Mouse (Mus musculus): ENCODE data around the gene Kcnj2. TPM values are rescaled to one million over a fixed set of nuclear protein-coding genes. Genes with fewer than 3 reads are reported as not detected.

Gene Kcnj2
- polyA plus RNA-seq, 1 experiment from 2014 or later: 0.62 TPM

- no peak for ATAC-seq
- Histone ChIP-seq H3K4me1 (no peaks in the 10 kb centered on the region), H3K27me3 (no peaks in the 10 kb centered on the region), H3K4me2 (no peak overlapping the region), H3K36me3 (ENCODE audit: poor library complexity, severe bottlenecking) (no peaks in the 10 kb centered on the region), H3K9me3 (replicated peaks) (no peaks in the 10 kb centered on the region), H3K27ac (no peak overlapping the region), H3K9ac (no peak overlapping the region), H3K4me3 (no peak overlapping the region)
- WGBS: 91% methylated on average over 2 of the region's 2 CpGs
These were observed 34.2 kb downstream of the Kcnj2 start for GRCm38 (mm10) chr11:111100131-111100530.

GRCm38 (mm10) chr11:111100651-111101050 lies 34.7 kb downstream of the Kcnj2 start:
- Histone ChIP-seq H3K9me3 (replicated peaks) (no peaks in the 10 kb centered on the region), H3K4me1 (no peaks in the 10 kb centered on the region), H3K4me3 (no peak overlapping the region), H3K27me3 (no peaks in the 10 kb centered on the region), H3K4me2 (no peak overlapping the region), H3K27ac (no peak overlapping the region), H3K36me3 (ENCODE audit: poor library complexity, severe bottlenecking) (no peaks in the 10 kb centered on the region), H3K9ac (no peak overlapping the region)
- ATAC-seq: no peak
- WGBS: 91% methylated on average over 4 of the region's 4 CpGs

- Histone ChIP-seq H3K4me1 (no peaks in the 10 kb centered on the region), H3K27me3 (no peaks in the 10 kb centered on the region), H3K9me3 (replicated peaks) (no peaks in the 10 kb centered on the region), H3K4me3 (no peak overlapping the region), H3K27ac (no peak overlapping the region), H3K4me2 (no peak overlapping the region), H3K9ac (no peak overlapping the region), H3K36me3 (ENCODE audit: poor library complexity, severe bottlenecking) (no peaks in the 10 kb centered on the region)
- WGBS: 81% methylated on average over 9 of the region's 9 CpGs
- no peak for ATAC-seq
These were observed 35.7 kb downstream of the Kcnj2 start for GRCm38 (mm10) chr11:111101620-111102176.

- Histone ChIP-seq H3K9me3 (replicated peaks) (no peaks in the 10 kb centered on the region), H3K27ac (no peak overlapping the region), H3K4me3 (no peak overlapping the region), H3K4me1 (no peaks in the 10 kb centered on the region), H3K36me3 (ENCODE audit: poor library complexity, severe bottlenecking) (no peaks in the 10 kb centered on the region), H3K27me3 (no peaks in the 10 kb centered on the region), H3K9ac (no peak overlapping the region), H3K4me2 (no peak overlapping the region)
- 81% methylated on average over 2 of the region's 2 CpGs for WGBS
- ATAC-seq: no peak
These were observed 38.5 kb downstream of the Kcnj2 start for GRCm38 (mm10) chr11:111104422-111104821.

- H3K4me2 ChIP-seq: no peak overlapping the region
- no peak overlapping the region for H3K9ac ChIP-seq
- no peaks in the 10 kb centered on the region for H3K36me3 ChIP-seq (ENCODE audit: poor library complexity, severe bottlenecking)
- H3K27ac ChIP-seq: no peak overlapping the region
- no peak for ATAC-seq
- no peaks in the 10 kb centered on the region for H3K27me3 ChIP-seq
- no peak overlapping the region for H3K4me3 ChIP-seq
- H3K9me3 ChIP-seq (replicated peaks): no peaks in the 10 kb centered on the region
- no peaks in the 10 kb centered on the region for H3K4me1 ChIP-seq
- 47% methylated on average over 9 of the region's 9 CpGs for WGBS
These were observed 42.2 kb downstream of the Kcnj2 start for GRCm38 (mm10) chr11:111108130-111108529.

GRCm38 (mm10) chr11:111121514-111121913 lies 55.5 kb downstream of the Kcnj2 start:
- no peaks in the 10 kb centered on the region for H3K36me3 ChIP-seq (ENCODE audit: poor library complexity, severe bottlenecking)

GRCm38 (mm10) chr11:111123324-111123723 lies 57.4 kb downstream of the Kcnj2 start:
- Histone ChIP-seq H3K9ac (no peak overlapping the region), H3K27me3 (no peaks in the 10 kb centered on the region), H3K9me3 (replicated peaks) (no peaks in the 10 kb centered on the region), H3K4me2 (no peak overlapping the region), H3K4me3 (no peak overlapping the region), H3K4me1 (no peaks in the 10 kb centered on the region), H3K36me3 (ENCODE audit: poor library complexity, severe bottlenecking) (no peaks in the 10 kb centered on the region), H3K27ac (no peak overlapping the region)
- no peak for ATAC-seq
- 66% methylated on average over 4 of the region's 4 CpGs for WGBS

More at GRCm38 (mm10) chr11:111121514-111121913, 55.5 kb downstream of the Kcnj2 start:
- WGBS: 56% methylated on average over 9 of the region's 9 CpGs
- Histone ChIP-seq H3K4me2 (no peak overlapping the region), H3K9ac (no peak overlapping the region), H3K9me3 (replicated peaks) (no peaks in the 10 kb centered on the region), H3K27ac (no peak overlapping the region), H3K4me3 (no peak overlapping the region), H3K4me1 (no peaks in the 10 kb centered on the region), H3K27me3 (no peaks in the 10 kb centered on the region)
- ATAC-seq: no peak

- Histone ChIP-seq H3K4me2 (no peak overlapping the region), H3K9ac (no peak overlapping the region), H3K9me3 (replicated peaks) (no peaks in the 10 kb centered on the region), H3K27ac (no peak overlapping the region), H3K4me1 (no peaks in the 10 kb centered on the region), H3K27me3 (no peaks in the 10 kb centered on the region), H3K36me3 (ENCODE audit: poor library complexity, severe bottlenecking) (no peaks in the 10 kb centered on the region), H3K4me3 (no peak overlapping the region)
- 93% methylated on average over 5 of the region's 5 CpGs for WGBS
- ATAC-seq: no peak
These were observed 60.0 kb downstream of the Kcnj2 start for GRCm38 (mm10) chr11:111125963-111126362.

Other genes starting within 250 kb of the Kcnj2 start
- 0.06 TPM in 1 of 2 replicates, not detected in the other for gene Kcnj16, start 98.1 kb upstream of the Kcnj2 start, polyA plus RNA-seq (2015; fragmentation: Nextera tagmentation; extraction: Ambion mirVana)